Mouse (Mus musculus) heart, postnatal 0 days (tissue): ENCODE results near the gene Adgrl4.

Source experiments
- CTCF ChIP-seq: IDR thresholded peaks from 2 replicates; pipeline ENCODE4 v1.5.1; 2016; ENCODE audit warnings: antibody characterized with exemption, control low read depth, low read depth
- EP300 ChIP-seq: IDR thresholded peaks from 2 replicates; pipeline ENCODE4 v1.6.1; 2016; ENCODE audit warnings: antibody characterized with exemption, low read depth

- TF ChIP-seq CTCF (no peak), EP300 (no peak)
Observed at GRCm38 (mm10) chr3:151411031-151411430, 26.7 kb upstream of the Adgrl4 start.
